9 mouse cellular contexts compared by ENCODE assay signal in genomic region chr6:88190310-88191023, GRCm38 (mm10). TPM values are rescaled to one million over a fixed set of nuclear protein-coding genes. Genes with fewer than 3 reads are reported as not detected.
DNase-seq lines count a peak whose midpoint lies in the region; ATAC-seq and TF ChIP-seq lines count a peak whose summit lies in the region.
"Had no signal": no experiment of that assay in that cellular context is flagged by ENCODE, and none has a peak within 500 bp of the region (broad histone marks: within the 10 kb centered on the region; RNA-seq: fewer than 3 reads in every experiment).

No protein-coding gene starts in this region.

- H3K27ac ChIP-seq in stomach, embryonic 14.5 days (ENCODE audit: low read length), result no peak overlapping the region
- H3K27ac ChIP-seq in stomach, postnatal 0 days (replicated peaks), result no peak overlapping the region
- H3K27ac ChIP-seq in heart, postnatal 0 days (ENCODE audit: low read depth), result no peak overlapping the region

- no peak overlapping the region for H3K9ac ChIP-seq in stomach, embryonic 14.5 days (replicated peaks; ENCODE audit: low read depth, low read length)
- no peak overlapping the region for H3K9ac ChIP-seq in stomach, postnatal 0 days (ENCODE audit: low read length)
- no peak overlapping the region for H3K9ac ChIP-seq in heart, postnatal 0 days (replicated peaks; ENCODE audit: low read depth, low read length)

- no peaks in the 10 kb centered on the region for H3K9me3 ChIP-seq in stomach, embryonic 14.5 days (ENCODE audit: control insufficient read depth, low read depth, low read length)
- H3K9me3 ChIP-seq in stomach, postnatal 0 days (ENCODE audit: control insufficient read depth, low read length), result no peaks in the 10 kb centered on the region
- H3K9me3 ChIP-seq in heart, postnatal 0 days (replicated peaks; ENCODE audit: control insufficient read depth, low read length), result no peaks in the 10 kb centered on the region

- WGBS in stomach, embryonic 14.5 days, result 3% methylated on average over 49 of the region's 49 CpGs
- WGBS in stomach, postnatal 0 days, result 9% methylated on average over 49 of the region's 49 CpGs
- WGBS in heart, postnatal 0 days, result 9% methylated on average over 49 of the region's 49 CpGs
- 19% methylated on average over 49 of the region's 49 CpGs for WGBS in lung, adult 2 months

- H3K36me3 ChIP-seq in stomach, embryonic 14.5 days (ENCODE audit: control insufficient read depth, insufficient read depth, low read length), result no peaks in the 10 kb centered on the region
- no peaks in the 10 kb centered on the region for H3K36me3 ChIP-seq in stomach, postnatal 0 days (ENCODE audit: control insufficient read depth, insufficient read depth, low read length)
- no peaks in the 10 kb centered on the region for H3K36me3 ChIP-seq in heart, postnatal 0 days (replicated peaks; ENCODE audit: control insufficient read depth, insufficient read depth, low read length)

- peak overlapping the region; percentile 45; the same call in 1 of the 2 replicates for H3K4me3 ChIP-seq in stomach, embryonic 14.5 days (ENCODE audit: low read depth, low read length)
- H3K4me3 ChIP-seq in stomach, postnatal 0 days (ENCODE audit: low read depth, low read length), result no peak overlapping the region
- H3K4me3 ChIP-seq in heart, postnatal 0 days (ENCODE audit: low read depth, low read length), result peak overlapping the region; percentile 60; the same call in 1 of the 2 replicates
- peak overlapping the region; percentile 6 for H3K4me3 ChIP-seq in lung, adult 2 months (replicated peaks; ENCODE audit: extremely low read depth, low read depth, low read length)

- no peak for TF ChIP-seq CTCF in stomach, postnatal 0 days (IDR thresholded peaks at IDR 0.05; ENCODE audit: low read depth)
- TF ChIP-seq CTCF in heart, postnatal 0 days (IDR thresholded peaks at IDR 0.05; ENCODE audit: low read depth), result no peak
- no peak for TF ChIP-seq CTCF in lung, adult 2 months (IDR thresholded peaks at IDR 0.05; ENCODE audit: insufficient read depth, low read length)

- H3K4me2 ChIP-seq in stomach, embryonic 14.5 days (replicated peaks; ENCODE audit: low read depth, low read length), result no peak overlapping the region
- no peak overlapping the region; the same call in 1 of the 2 replicates for H3K4me2 ChIP-seq in stomach, postnatal 0 days (replicated peaks; ENCODE audit: low read depth)
- H3K4me2 ChIP-seq in heart, postnatal 0 days (ENCODE audit: low read depth, low read length), result no peak overlapping the region

- peaks cover 14% of the 10 kb centered on the region; the same call in 1 of the 2 replicates for H3K4me1 ChIP-seq in stomach, embryonic 14.5 days (ENCODE audit: control insufficient read depth, insufficient read depth, low read length)
- no peaks in the 10 kb centered on the region; the same call in 1 of the 2 replicates for H3K4me1 ChIP-seq in stomach, postnatal 0 days (replicated peaks; ENCODE audit: control insufficient read depth, insufficient read depth)
- H3K4me1 ChIP-seq in heart, postnatal 0 days (ENCODE audit: control insufficient read depth, insufficient read depth), result peaks cover 10% of the 10 kb centered on the region
- H3K4me1 ChIP-seq in lung, adult 2 months (ENCODE audit: control insufficient read depth, insufficient read depth, low read length), result peaks cover 9% of the 10 kb centered on the region

- DNase-seq in stomach, postnatal 0 days (ENCODE audit: low spot score), result no peak
- no peak for DNase-seq in heart, postnatal 0 days (ENCODE audit: low spot score)
- peak; percentile 31 for DNase-seq in lung, adult 2 months
- peak; percentile 54 for DNase-seq in retina, postnatal 1 day
- DNase-seq in urinary bladder, adult 18-20 months (ENCODE audit: low spot score in 2 of 2), result no peak
- no peak for DNase-seq in left cerebral cortex, adult 18-20 months (ENCODE audit: low spot score in 2 of 2)

- no peak; the same call in 1 of the 2 replicates for ATAC-seq in stomach, embryonic 14.5 days (ENCODE audit: insufficient number of reproducible peaks, insufficient read depth, low FRiP score, low read depth)
- no peak for ATAC-seq in stomach, postnatal 0 days (ENCODE audit: low FRiP score, low TSS enrichment)
- no peak for ATAC-seq in heart, postnatal 0 days (ENCODE audit: insufficient read depth, low read depth)
- no peak for ATAC-seq in erythroblast, adult 5-6 weeks (replicated peaks; ENCODE audit: low FRiP score, poor library complexity, severe bottlenecking)

- H3K27me3 ChIP-seq in stomach, embryonic 14.5 days (ENCODE audit: control insufficient read depth, insufficient read depth, low read length), result peaks cover 63% of the 10 kb centered on the region
- peaks cover 31% of the 10 kb centered on the region for H3K27me3 ChIP-seq in stomach, postnatal 0 days (ENCODE audit: control insufficient read depth, insufficient read depth, low read length)
- H3K27me3 ChIP-seq in heart, postnatal 0 days (ENCODE audit: control insufficient read depth, insufficient read depth, low read length), result peaks cover 93% of the 10 kb centered on the region

- no peak for TF ChIP-seq POLR2A in lung, adult 2 months (IDR thresholded peaks at IDR 0.05; ENCODE audit: borderline replicate concordance, extremely low read depth, low read depth, low read length)

- no peak for TF ChIP-seq EP300 in stomach, postnatal 0 days (optimal IDR thresholded peaks at IDR 0.05)
- no peak for TF ChIP-seq EP300 in heart, postnatal 0 days (IDR thresholded peaks at IDR 0.05; ENCODE audit: low read depth)

RNA-seq across cellular contexts. Expression of gene Gata2, which starts 3.2 kb away (rescaled TPM):
- polyA plus RNA-seq in stomach, embryonic 14.5 days (2014; fragmentation: Nextera tagmentation; extraction: Ambion mirVana), result 3.3 and 3.5 TPM in 2 replicates
- polyA plus RNA-seq in stomach, postnatal 0 days (2015; fragmentation: Nextera tagmentation; extraction: Ambion mirVana), result 3.3 and 3.4 TPM in 2 replicates
- 17.7 and 19.6 TPM in 2 replicates for total RNA-seq in heart, postnatal 0 days (2014; rRNA removed; ENCODE audit: low replicate concordance)
- polyA plus RNA-seq in heart, postnatal 0 days (2015; fragmentation: Nextera tagmentation; extraction: Ambion mirVana), result 13.7 and 16.0 TPM in 2 replicates
- polyA plus RNA-seq in lung, adult 2 months (2012; rRNA removed), result 184 and 333 TPM in 2 replicates
- 3.8 and 9.4 TPM in 2 replicates for total RNA-seq in erythroblast, adult 5-6 weeks (2015; ENCODE audit: low replicate concordance)
- total RNA-seq in erythroblast, adult 5-6 weeks (2017; ENCODE audit: low replicate concordance), result 4.4 and 7.9 TPM in 2 replicates
- 1 to 10 TPM; 6.1 to 6.8 TPM for total RNA-seq in left cerebral cortex, adult 18-20 months (2021)

RNA-seq across cellular contexts. Expression of gene Dnajb8, which starts 31.6 kb away (rescaled TPM):
- polyA plus RNA-seq in stomach, embryonic 14.5 days (2014; fragmentation: Nextera tagmentation; extraction: Ambion mirVana), result not detected in 2 replicates
- not detected in 2 replicates for polyA plus RNA-seq in stomach, postnatal 0 days (2015; fragmentation: Nextera tagmentation; extraction: Ambion mirVana)
- not detected in 2 replicates for total RNA-seq in heart, postnatal 0 days (2014; rRNA removed; ENCODE audit: low replicate concordance)
- not detected in 2 replicates for polyA plus RNA-seq in heart, postnatal 0 days (2015; fragmentation: Nextera tagmentation; extraction: Ambion mirVana)
- not detected in 2 replicates for polyA plus RNA-seq in lung, adult 2 months (2012; rRNA removed)
- not detected in 2 replicates for total RNA-seq in erythroblast, adult 5-6 weeks (2015; ENCODE audit: low replicate concordance)
- not detected in 2 replicates for total RNA-seq in erythroblast, adult 5-6 weeks (2017; ENCODE audit: low replicate concordance)
- not detected for total RNA-seq in left cerebral cortex, adult 18-20 months (2021)
- total RNA-seq: hematopoietic stem cell, adult 5-6 weeks had no signal

Comparison
In these comparisons a context has a peak if more than half of its experiments do, and no peak if none do; other contexts are left out.
1. DNase-seq: peak in lung, adult 2 months (single experiment) and retina, postnatal 1 day (single experiment); none in stomach, postnatal 0 days (single experiment), heart, postnatal 0 days (single experiment), urinary bladder, adult 18-20 months (0 of 2) and left cerebral cortex, adult 18-20 months (0 of 2).
2. RNA of gene Gata2, which starts 3.2 kb away (polyA plus RNA-seq): 184 to 333 TPM in lung, adult 2 months; 13.7 to 16.0 TPM in heart, postnatal 0 days, 3.3 to 3.4 TPM in stomach, postnatal 0 days and 3.3 to 3.5 TPM in stomach, embryonic 14.5 days; every median in the first group is over 10 times any median in the second.